Mouse (Mus musculus): ENCODE results near the gene Zfp882.
"Not testable (repeated sequence)": the region's sequence is repeated elsewhere in the genome, so short reads cannot be mapped to it uniquely, and the experiment has no call there.

Zfp882 gene

DNA sequence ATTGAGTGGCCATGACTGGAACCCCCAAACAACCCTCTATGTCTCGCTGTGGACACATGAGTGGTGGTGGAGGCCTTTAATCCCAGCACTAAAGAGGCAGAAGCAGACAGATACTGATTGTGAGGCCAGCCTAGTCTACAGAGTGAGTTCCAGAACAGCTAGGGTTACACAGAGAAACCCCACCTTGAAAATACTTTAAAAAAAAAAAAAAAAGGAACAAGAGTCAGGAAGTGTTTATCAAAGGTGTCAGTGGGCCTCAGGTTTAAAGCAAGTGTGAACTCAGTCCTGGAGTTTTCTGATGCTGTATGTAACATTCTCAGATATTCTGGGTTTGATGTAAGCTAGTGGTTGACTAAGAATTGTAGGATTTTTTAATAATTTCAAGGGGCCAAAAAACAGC, 44.1 kb downstream of the Zfp882 start:
- no peak for DNase-seq (ENCODE audit: low spot score in 2 of 2)

GRCm38 (mm10) chr8:71952961-71953700, 44.7 kb downstream of the Zfp882 start:
- DNase-seq (ENCODE audit: low spot score in 2 of 2), result not testable (repeated sequence)

DNA sequence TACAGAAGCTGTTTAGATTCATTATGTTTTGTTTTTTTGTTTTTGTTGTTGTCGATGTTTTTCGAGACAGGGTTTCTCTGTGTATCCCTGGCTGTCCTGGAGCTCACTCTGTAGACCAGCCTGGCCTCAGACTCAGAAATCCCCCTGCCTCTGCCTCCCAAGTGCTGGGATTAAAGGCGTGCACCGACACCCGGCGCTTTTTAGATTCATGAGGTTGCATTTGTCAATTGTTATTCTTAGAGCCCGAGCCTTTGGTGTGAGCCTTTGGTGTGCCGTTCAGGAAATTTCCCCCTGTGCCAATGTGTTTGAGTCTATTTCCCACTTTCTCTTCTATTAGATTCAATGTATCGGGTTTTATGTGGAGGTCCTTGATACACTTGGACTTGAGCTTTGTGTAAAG, 46.3 kb downstream of the Zfp882 start:
- no peak for DNase-seq (ENCODE audit: low spot score in 2 of 2)

- no peak for DNase-seq (ENCODE audit: low spot score in 2 of 2)
Measured at GRCm38 (mm10) chr8:71960483-71960882, 52.1 kb downstream of the Zfp882 start.

GRCm38 (mm10) chr8:71961796-71962195, 53.4 kb downstream of the Zfp882 start:
- no peak for DNase-seq (ENCODE audit: low spot score in 2 of 2)

DNA sequence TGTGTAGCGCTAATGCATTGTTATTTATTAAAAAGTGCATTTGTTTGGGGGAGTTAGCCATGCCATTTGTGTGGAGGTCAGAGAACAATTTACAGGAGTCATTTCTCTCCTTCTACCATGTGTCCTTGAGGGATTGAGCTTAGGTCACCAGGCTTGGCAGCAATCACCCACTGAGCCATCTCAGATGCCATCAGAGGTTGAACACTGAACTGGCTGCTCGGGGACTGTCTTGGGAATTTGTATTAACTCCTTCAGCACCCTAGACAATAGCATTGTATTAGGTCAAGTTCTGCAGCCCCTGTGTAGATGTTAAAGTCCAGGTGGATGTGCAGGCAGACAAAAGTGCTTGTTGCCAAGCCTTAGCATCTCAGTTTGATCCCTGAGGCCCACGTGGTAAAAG, 55.6 kb downstream of the Zfp882 start:
- DNase-seq (ENCODE audit: low spot score in 2 of 2), result no peak

DNA sequence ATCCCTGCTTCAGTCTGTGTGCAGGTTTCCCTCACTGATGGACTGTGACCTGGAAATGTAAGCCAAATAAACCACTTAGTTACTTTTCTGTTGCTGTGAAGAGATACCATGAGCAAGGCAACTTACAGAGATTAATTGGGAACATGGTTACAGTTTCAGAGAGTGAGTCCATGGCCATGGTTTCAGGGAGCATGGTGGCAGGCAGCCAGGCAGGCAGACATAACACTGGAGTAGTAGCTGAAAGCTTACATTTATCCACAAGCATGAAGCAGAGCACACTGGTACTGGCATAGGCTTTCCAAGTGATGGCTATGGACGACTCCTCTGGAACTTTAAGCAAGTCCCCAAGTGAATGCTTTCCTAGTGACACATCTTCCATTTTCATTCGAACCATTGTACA, 56.8 kb downstream of the Zfp882 start:
- no peak for DNase-seq (ENCODE audit: low spot score in 2 of 2)

Measured in frontal cortex, postnatal 25 days (tissue).